Mouse (Mus musculus) olfactory bulb, adult 2 months (tissue): ENCODE data around the gene Plrg1.

Experiments used
- CTCF ChIP-seq: fragments of 200-500 bp; IDR thresholded peaks from 2 replicates; pipeline ENCODE4 v1.5.1; 2012; ENCODE audit warnings: low read depth, mild to moderate bottlenecking, low read length, moderate library complexity; ENCODE audit not compliant: insufficient read depth
- POLR2A ChIP-seq: fragments of 200-500 bp; IDR thresholded peaks from 2 replicates; pipeline ENCODE4 v1.6.1; 2012; ENCODE audit warnings: mild to moderate bottlenecking, low read depth, low read length, moderate library complexity; ENCODE audit not compliant: insufficient read depth

GRCm38 (mm10) chr3:83102286-83102685 is 47.0 kb downstream of the Plrg1 start:
- TF ChIP-seq CTCF (no peak), POLR2A (no peak)
